Mouse (Mus musculus) thymus, adult 2 months (tissue): ENCODE results near the gene Trim2. TPM values are rescaled to one million over a fixed set of nuclear protein-coding genes. Genes with fewer than 3 reads are reported as not detected.

ENCODE experiments used
- DNase-seq: peaks from one replicate; pipeline ENCODE4 v3.0.0; 2021
- H3K27ac ChIP-seq: fragments of 200-500 bp; 2 replicates; pipeline ENCODE4 v1.5.1; 2012; ENCODE audit warnings: low read length, control low read depth; ENCODE audit not compliant: control insufficient read depth, insufficient read depth
- H3K27me3 ChIP-seq: fragments of 200-500 bp; 2 replicates; pipeline ENCODE4 v1.6.1; 2012; ENCODE audit warnings: mild to moderate bottlenecking, low read length, moderate library complexity, mixed read lengths; ENCODE audit not compliant: control insufficient read depth, insufficient read depth
- H3K36me3 ChIP-seq: fragments of 200-500 bp; 2 replicates; pipeline ENCODE4 v1.6.1; 2012; ENCODE audit warnings: mild to moderate bottlenecking, low read length, moderate library complexity; ENCODE audit not compliant: control insufficient read depth, insufficient read depth
- H3K4me1 ChIP-seq: fragments of 200-500 bp; replicated peaks from 2 replicates; pipeline ENCODE4 v1.6.1; 2012; ENCODE audit warnings: low read length; ENCODE audit not compliant: control insufficient read depth, insufficient read depth
- H3K4me3 ChIP-seq: fragments of 200-500 bp; 2 replicates; pipeline ENCODE4 v1.5.1; 2012; ENCODE audit warnings: mild to moderate bottlenecking, low read length, control low read depth, moderate library complexity; ENCODE audit not compliant: control insufficient read depth, insufficient read depth
- CTCF ChIP-seq: fragments of 200-500 bp; IDR thresholded peaks from 2 replicates; pipeline ENCODE4 v1.5.1; 2012; ENCODE audit warnings: mild to moderate bottlenecking, control low read depth, low read length, moderate library complexity, borderline replicate concordance; ENCODE audit not compliant: control insufficient read depth, poor library complexity, insufficient read depth; ENCODE audit errors: extremely low read depth
- POLR2A ChIP-seq: fragments of 200-500 bp; IDR thresholded peaks from 2 replicates; pipeline ENCODE4 v1.6.1; 2012; ENCODE audit warnings: mild to moderate bottlenecking, low read length, control low read depth, moderate library complexity; ENCODE audit not compliant: control insufficient read depth, poor library complexity, insufficient read depth; ENCODE audit errors: extremely low read depth
- WGBS: fragments of 180-500 bp; shearing (Covaris S2); methylation state at CpG from one replicate; pipeline ENCODE4 v1.1.7; 2018; 5-methylcytosine and 5-hydroxymethylcytosine counted together
- polyA plus RNA-seq: library from polyadenylated mRNA; depleted of rRNA; stranded (reverse); fragments of >200 nt; gene quantifications from 2 replicates; pipeline ENCODE4 v1.2.3, GENCODE M21; 2012

Gene Trim2
- polyA plus RNA-seq, 1 experiment = 4.2 TPM

DNA sequence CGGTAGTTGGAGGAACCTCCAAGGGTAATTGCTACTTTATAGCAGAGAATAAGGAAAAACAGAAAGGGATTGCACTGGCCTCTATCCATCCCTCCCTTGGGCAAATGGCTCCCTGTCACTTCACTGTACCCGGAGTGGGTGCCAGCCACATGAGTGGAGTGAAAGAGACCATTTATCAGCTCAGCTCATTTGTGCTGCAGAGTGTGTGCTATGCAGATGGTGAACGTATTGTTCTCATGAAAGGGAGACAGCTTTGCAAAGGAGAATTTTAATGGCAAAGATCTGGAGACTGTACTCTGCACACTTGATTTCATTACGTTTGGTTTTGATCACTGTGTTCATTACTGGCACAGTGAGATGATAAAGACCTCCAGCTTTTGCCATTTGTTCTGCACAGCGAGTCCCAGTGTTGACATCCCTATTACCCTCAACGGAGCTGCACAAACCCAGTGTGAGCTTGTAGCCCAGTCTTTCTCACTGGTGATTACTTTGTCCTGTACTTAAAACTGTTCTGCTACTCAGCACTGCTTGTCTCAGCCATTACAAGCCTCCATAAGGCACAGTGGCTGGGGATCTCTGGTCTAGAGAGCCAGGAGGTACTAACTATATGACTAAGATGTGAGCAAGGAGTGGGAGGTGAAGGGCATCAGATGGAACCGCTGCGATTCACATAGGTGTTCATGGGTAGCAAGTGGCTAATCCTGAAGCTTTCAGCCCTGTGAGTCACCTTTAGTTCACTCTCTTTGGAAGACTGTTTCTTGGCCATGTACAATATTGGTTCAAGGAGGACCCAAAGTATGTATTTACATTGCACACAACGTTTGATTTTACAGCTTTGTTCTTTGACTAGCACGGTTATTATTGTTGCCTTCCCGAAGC, 53.7 kb downstream of the Trim2 start:
- Histone ChIP-seq H3K4me1 (no peaks in the 10 kb centered on the region), H3K27me3 (no peaks in the 10 kb centered on the region), H3K4me3 (no peak overlapping the region), H3K36me3 (no peaks in the 10 kb centered on the region), H3K27ac (no peak overlapping the region)
- 93% methylated on average over 11 of the region's 11 CpGs for WGBS
- no peak for DNase-seq
- TF ChIP-seq POLR2A (no peak), CTCF (no peak)

DNA sequence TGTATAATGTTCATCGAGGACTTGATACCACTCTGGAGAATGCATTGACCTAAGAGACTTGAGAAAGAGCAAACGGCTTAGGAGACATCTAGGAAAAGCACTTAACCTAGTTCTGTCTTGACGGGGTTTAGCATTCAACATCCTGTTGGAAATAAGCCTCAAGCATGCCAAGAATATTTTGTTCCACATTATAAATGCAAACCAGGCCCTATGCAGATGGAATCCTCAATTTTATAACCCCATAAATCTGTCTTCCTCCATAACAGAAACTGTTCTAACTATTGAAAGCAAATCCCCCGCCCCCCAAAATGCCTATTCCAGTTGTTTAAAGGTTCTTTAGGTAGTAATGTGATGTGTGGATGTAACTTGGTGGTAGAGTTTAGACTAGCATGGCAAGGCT, 55.0 kb downstream of the Trim2 start:
- H3K4me3 ChIP-seq = no peak overlapping the region
- no peak for DNase-seq
- H3K4me1 ChIP-seq = no peaks in the 10 kb centered on the region
- WGBS = 89% methylated on average over 4 of the region's 4 CpGs
- no peaks in the 10 kb centered on the region for H3K36me3 ChIP-seq
- no peaks in the 10 kb centered on the region for H3K27me3 ChIP-seq
- no peak overlapping the region for H3K27ac ChIP-seq
- TF ChIP-seq CTCF (no peak), POLR2A (no peak)

DNA sequence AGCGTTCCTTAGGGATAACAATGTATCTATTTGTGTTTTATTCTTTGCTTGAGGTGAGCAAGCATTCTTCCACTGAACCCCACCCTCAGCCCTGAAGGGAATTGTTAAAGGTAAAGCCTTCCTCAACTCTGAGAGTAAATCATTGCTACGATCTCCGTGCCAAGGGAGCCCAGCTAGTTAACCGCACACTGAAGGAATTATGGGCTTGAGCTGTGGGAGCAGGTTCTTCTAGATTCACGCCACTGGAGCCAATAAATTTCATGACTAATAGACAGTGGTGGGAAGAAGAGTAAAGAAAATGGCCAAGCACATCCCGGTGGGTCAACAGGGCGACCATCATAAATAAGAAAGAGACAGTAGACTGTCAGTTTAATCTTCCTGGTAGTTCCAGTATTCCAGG, 56.4 kb downstream of the Trim2 start:
- WGBS = 98% methylated on average over 7 of the region's 7 CpGs
- TF ChIP-seq CTCF (no peak), POLR2A (no peak)
- no peaks in the 10 kb centered on the region for H3K4me1 ChIP-seq
- H3K27ac ChIP-seq = no peak overlapping the region
- no peaks in the 10 kb centered on the region for H3K36me3 ChIP-seq
- DNase-seq = no peak
- H3K4me3 ChIP-seq = no peak overlapping the region
- no peaks in the 10 kb centered on the region for H3K27me3 ChIP-seq

DNA sequence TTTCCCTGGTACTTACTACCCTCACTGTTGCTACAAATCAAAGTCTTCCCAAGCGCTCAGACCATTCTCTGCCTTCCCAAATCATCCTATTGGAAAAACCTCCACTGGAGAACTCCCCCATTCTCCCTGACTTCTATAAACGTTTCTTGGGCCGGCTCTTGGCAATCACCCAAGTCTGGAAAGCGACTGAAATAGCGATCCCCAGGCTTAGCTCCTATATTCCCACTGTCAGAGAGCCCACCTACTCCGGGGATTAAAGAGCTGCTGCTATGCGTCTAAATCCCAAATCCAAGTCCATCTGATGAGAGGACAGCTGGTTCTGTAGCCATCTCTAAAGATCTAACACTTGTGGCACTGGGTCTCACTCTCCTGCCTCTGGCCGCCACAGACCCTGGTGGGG, 58.9 kb downstream of the Trim2 start:
- TF ChIP-seq CTCF = no peak
- TF ChIP-seq POLR2A = no peak
- H3K27me3 ChIP-seq = no peaks in the 10 kb centered on the region
- WGBS = 88% methylated on average over 8 of the region's 8 CpGs

DNA sequence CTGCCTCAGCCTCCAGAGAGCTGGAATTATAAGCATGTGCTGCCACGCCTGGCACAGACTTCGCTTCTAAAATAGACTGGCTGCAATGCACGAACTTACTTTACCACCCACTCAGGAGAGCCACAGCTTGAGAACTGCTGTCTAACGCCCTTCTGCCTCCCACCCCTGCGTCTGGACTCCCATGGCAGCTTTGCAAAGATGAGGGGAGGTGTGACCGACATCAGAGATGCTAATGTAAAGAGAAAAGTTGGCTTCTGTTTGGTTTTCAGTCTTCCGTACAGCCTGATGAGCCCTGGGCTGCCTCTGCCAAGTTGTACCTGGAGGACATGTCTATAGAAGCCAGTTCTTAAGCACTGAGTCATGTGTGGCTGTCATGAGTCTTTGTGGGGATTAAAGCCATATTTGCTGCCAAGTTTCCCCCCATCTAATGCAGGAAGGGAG, 60.2 kb downstream of the Trim2 start:
- no peaks in the 10 kb centered on the region for H3K4me1 ChIP-seq
- H3K27ac ChIP-seq = no peak overlapping the region
- no peaks in the 10 kb centered on the region for H3K27me3 ChIP-seq
- 90% methylated on average over 7 of the region's 7 CpGs for WGBS
- H3K36me3 ChIP-seq = no peaks in the 10 kb centered on the region
- TF ChIP-seq POLR2A (no peak), CTCF (no peak)
- no peak overlapping the region for H3K4me3 ChIP-seq
- no peak for DNase-seq

More for the DNA sequence above, 58.9 kb downstream of the Trim2 start:
- Histone ChIP-seq H3K36me3 (no peaks in the 10 kb centered on the region), H3K4me1 (no peaks in the 10 kb centered on the region), H3K27ac (no peak overlapping the region), H3K4me3 (no peak overlapping the region)
- DNase-seq = no peak

DNA sequence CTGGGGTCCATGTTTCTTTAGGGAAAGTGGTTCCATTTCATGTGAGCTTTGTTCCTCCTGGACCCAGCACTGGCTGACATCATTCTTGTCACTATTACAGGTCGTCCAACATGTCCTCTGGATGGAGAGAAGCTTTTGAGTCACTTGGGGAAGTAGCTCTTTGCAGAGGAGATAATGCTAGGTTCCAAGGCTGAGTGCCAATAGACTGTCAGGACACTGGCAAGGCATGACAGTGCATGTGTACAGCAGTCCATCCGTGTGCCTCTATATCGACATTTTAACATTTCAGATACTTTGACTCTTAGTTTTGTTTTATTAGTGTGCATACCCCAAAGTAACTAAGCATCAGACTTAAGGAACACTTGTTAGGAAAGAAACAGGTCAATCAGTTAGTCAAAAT, 63.6 kb downstream of the Trim2 start:
- Histone ChIP-seq H3K4me3 (no peak overlapping the region), H3K4me1 (no peaks in the 10 kb centered on the region), H3K36me3 (no peaks in the 10 kb centered on the region), H3K27ac (no peak overlapping the region), H3K27me3 (no peaks in the 10 kb centered on the region)
- WGBS = 84% methylated on average over 3 of the region's 3 CpGs
- DNase-seq = no peak
- no peak for TF ChIP-seq POLR2A
- no peak for TF ChIP-seq CTCF
